Mouse (Mus musculus): ENCODE results near the gene Numa1.
"Not testable (repeated sequence)": the region's sequence is repeated elsewhere in the genome, so short reads cannot be mapped to it uniquely, and the experiment has no call there.

Gene Numa1

GRCm38 (mm10) chr7:101938348-101938747 lies 4.4 kb downstream of the Numa1 start:
- DNase-seq, result no peak

- DNase-seq, result no peak
Observed at GRCm38 (mm10) chr7:101939758-101940157, 5.8 kb downstream of the Numa1 start.

GRCm38 (mm10) chr7:101949008-101949407 lies 15.1 kb downstream of the Numa1 start:
- DNase-seq, result not testable (repeated sequence)

GRCm38 (mm10) chr7:101951648-101952047 lies 17.7 kb downstream of the Numa1 start:
- DNase-seq, result no peak

GRCm38 (mm10) chr7:101952098-101952497 lies 18.2 kb downstream of the Numa1 start:
- DNase-seq, result no peak

- DNase-seq, result peak; percentile 48
Observed at GRCm38 (mm10) chr7:101954163-101954562, 20.3 kb downstream of the Numa1 start.

GRCm38 (mm10) chr7:101955276-101955675 lies 21.4 kb downstream of the Numa1 start:
- no peak for DNase-seq

GRCm38 (mm10) chr7:101955862-101956261 lies 22.0 kb downstream of the Numa1 start:
- no peak for DNase-seq

- no peak for DNase-seq
Observed at GRCm38 (mm10) chr7:101956481-101956880, 22.6 kb downstream of the Numa1 start.

GRCm38 (mm10) chr7:101956911-101957310 lies 23.0 kb downstream of the Numa1 start:
- DNase-seq, result no peak

- DNase-seq, result no peak
Observed at GRCm38 (mm10) chr7:101962829-101963228, 28.9 kb downstream of the Numa1 start.

- no peak for DNase-seq
Observed at GRCm38 (mm10) chr7:101963621-101964020, 29.7 kb downstream of the Numa1 start.

- no peak for DNase-seq
Observed at GRCm38 (mm10) chr7:101964551-101964950, 30.6 kb downstream of the Numa1 start.

GRCm38 (mm10) chr7:101965606-101966005 lies 31.7 kb downstream of the Numa1 start:
- DNase-seq, result no peak

GRCm38 (mm10) chr7:101967256-101967655 lies 33.3 kb downstream of the Numa1 start:
- DNase-seq, result no peak

- no peak for DNase-seq
Observed at GRCm38 (mm10) chr7:101968751-101969150, 34.8 kb downstream of the Numa1 start.

- DNase-seq, result peak; percentile 88
Observed at GRCm38 (mm10) chr7:101969694-101970428, 36.0 kb downstream of the Numa1 start.

- DNase-seq, result peak; percentile 91
Observed at GRCm38 (mm10) chr7:101970429-101970775, 36.5 kb downstream of the Numa1 start.

GRCm38 (mm10) chr7:101970821-101971461 lies 37.0 kb downstream of the Numa1 start:
- DNase-seq, result peak; percentile 82

GRCm38 (mm10) chr7:101971721-101972120 lies 37.8 kb downstream of the Numa1 start:
- DNase-seq, result no peak

GRCm38 (mm10) chr7:101973730-101974129 lies 39.8 kb downstream of the Numa1 start:
- no peak for DNase-seq

GRCm38 (mm10) chr7:101974505-101974904 lies 40.6 kb downstream of the Numa1 start:
- no peak for DNase-seq

- no peak for DNase-seq
Observed at GRCm38 (mm10) chr7:101982735-101983134, 48.8 kb downstream of the Numa1 start.

- no peak for DNase-seq
Observed at GRCm38 (mm10) chr7:101985081-101985480, 51.2 kb downstream of the Numa1 start.

GRCm38 (mm10) chr7:101994241-101994640 lies 60.3 kb downstream of the Numa1 start:
- DNase-seq, result no peak

Measured in right cerebral cortex, adult 18-20 months (tissue).